Mouse (Mus musculus): ENCODE results near the gene Dmrta2.

Dmrta2 gene

GRCm38 (mm10) chr4:110021956-110022625 is 44.2 kb downstream of the Dmrta2 start:
- DNase-seq = peak; percentile 58

GRCm38 (mm10) chr4:110028461-110029188 is 50.8 kb downstream of the Dmrta2 start:
- peak; percentile 32 for DNase-seq

- no peak for DNase-seq
These were observed 51.6 kb downstream of the Dmrta2 start for GRCm38 (mm10) chr4:110029446-110029845.
